Mouse (Mus musculus): ENCODE measurements around the gene Mpp6. TPM values are rescaled to one million over a fixed set of nuclear protein-coding genes. Genes with fewer than 3 reads are reported as not detected.
A peak's percentile ranks its signal among the peaks of the same experiment; 100 is the strongest.

Gene Mpp6
- polyA plus RNA-seq, 1 experiment from 2014 or later: 61.2 TPM

DNA sequence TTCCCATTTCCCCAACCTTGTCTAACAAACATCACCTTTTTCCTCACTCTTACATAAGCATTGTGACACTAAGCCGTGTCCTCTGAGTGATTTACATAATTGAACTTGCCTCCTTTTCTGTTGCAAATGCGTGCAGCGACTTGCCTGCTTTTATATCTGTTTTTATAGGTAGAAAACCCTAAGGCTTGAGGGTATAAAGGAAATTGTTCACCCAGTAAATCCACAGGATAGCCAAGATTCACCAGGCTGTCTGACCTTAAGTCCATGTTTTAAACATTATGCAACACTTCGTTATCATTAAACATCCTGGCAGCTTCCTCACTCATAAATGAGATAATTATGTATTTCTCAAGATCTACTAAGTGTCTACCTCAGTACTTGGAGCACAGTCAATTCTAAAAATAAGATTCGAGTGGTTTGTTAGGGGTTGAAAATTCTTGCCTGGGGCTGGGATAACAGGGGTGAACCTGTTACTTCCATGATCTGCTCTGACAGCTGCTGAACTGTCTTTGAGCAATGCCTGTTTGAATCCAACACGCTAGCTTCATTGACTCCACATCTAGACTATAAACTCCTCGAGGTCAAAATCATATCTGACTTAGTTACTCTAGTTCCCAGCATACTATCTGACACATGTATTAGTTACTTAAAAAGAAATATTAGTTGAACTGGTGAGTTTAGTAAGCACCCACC lies 18.4 kb upstream of the Mpp6 start:
- no peak overlapping the region for H3K4me2 ChIP-seq (ENCODE audit: low read length)
- no peak overlapping the region for H3K27ac ChIP-seq (ENCODE audit: low read depth, low read length)
- H3K4me3 ChIP-seq (ENCODE audit: low read depth, low read length): no peak overlapping the region
- no peak overlapping the region for H3K9ac ChIP-seq (ENCODE audit: low read length)
- WGBS: 64% methylated on average over 7 of the region's 7 CpGs
- H3K36me3 ChIP-seq (ENCODE audit: control insufficient read depth, insufficient read depth, low read length): no peaks in the 10 kb centered on the region
- H3K27me3 ChIP-seq (replicated peaks; ENCODE audit: control insufficient read depth, insufficient read depth, low read length): no peaks in the 10 kb centered on the region
- H3K9me3 ChIP-seq (replicated peaks; ENCODE audit: control insufficient read depth, low read length): no peaks in the 10 kb centered on the region
- ATAC-seq (no peak), DNase-seq (ENCODE audit: low spot score) (no peak)
- no peaks in the 10 kb centered on the region for H3K4me1 ChIP-seq (ENCODE audit: control insufficient read depth, insufficient read depth, low read length)

DNA sequence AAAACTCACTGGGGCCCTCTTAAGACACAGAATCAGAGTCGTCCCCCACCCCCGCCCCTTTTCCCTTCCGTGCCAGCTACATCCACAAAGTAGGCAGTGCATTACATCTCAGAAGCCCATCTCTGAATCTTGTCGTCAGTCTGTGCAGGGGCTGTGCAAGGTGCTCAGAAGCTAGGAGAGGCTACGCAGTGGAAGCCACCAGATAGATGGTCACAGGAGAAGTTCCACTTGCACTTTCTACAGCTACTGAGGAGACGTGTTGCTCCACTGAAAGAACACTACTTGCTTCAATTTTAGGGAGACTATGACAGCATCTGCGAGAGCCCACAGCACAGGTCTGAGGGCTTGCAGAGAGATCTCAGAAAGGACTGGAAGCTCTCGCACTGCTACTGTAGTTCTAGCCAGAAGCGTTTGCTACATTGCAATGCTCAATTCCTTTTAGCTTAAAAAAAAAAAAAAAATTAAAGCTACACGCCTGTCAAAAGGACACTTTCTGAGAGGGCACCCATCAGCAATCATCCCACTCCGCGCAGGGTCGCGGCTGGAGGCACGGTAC lies 762 bp upstream of the Mpp6 start:
- Histone ChIP-seq H3K9me3 (replicated peaks; ENCODE audit: control insufficient read depth, low read length) (no peaks in the 10 kb centered on the region), H3K36me3 (ENCODE audit: control insufficient read depth, insufficient read depth, low read length) (no peaks in the 10 kb centered on the region), H3K4me1 (ENCODE audit: control insufficient read depth, insufficient read depth, low read length) (peaks cover 10% of the 10 kb centered on the region; the same call in 1 of the 2 replicates), H3K9ac (ENCODE audit: low read length) (peak overlapping the region; percentile 90), H3K27me3 (replicated peaks; ENCODE audit: control insufficient read depth, insufficient read depth, low read length) (no peaks in the 10 kb centered on the region), H3K27ac (ENCODE audit: low read depth, low read length) (peak overlapping the region; percentile 86; the same call in 1 of the 2 replicates), H3K4me2 (ENCODE audit: low read length) (peak overlapping the region; percentile 76), H3K4me3 (ENCODE audit: low read depth, low read length) (peak overlapping the region; percentile 86)
- peak; percentile 49 for DNase-seq (ENCODE audit: low spot score)
- ATAC-seq: peak; percentile 4; the same call in 1 of the 2 replicates
- 3% methylated on average over 15 of the region's 15 CpGs for WGBS

DNA sequence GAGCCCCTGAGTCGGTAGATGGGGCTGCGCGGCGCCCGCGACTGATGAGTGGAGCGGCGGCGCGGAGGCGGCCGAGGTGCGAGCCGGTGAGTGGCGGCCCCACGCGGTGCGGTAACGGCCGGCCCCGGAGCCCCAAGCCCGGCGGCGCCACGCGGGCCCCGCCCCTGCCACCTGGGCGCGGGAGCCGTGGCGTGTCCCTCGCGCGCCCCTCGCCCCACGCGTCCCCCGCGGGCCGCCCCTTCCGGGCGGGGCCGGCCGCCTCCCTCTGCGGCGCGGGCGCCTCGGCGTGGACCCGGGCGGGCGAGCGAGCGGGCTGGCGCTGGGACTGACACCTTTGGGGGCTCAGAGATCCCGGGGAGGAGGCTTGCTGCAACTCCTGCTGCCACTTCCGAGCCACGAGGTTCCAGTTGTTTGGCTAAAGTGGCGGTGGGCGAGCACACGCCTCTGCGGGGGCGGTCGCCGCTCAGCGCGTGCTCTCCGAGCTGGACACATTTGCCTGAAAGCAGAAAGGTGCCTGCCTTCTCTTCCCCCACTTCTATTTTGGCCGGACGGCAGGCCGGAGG lies 419 bp downstream of the Mpp6 start:
- peak; percentile 58 for DNase-seq (ENCODE audit: low spot score)
- Histone ChIP-seq H3K4me2 (ENCODE audit: low read length) (peak overlapping the region; percentile 76), H3K36me3 (ENCODE audit: control insufficient read depth, insufficient read depth, low read length) (no peaks in the 10 kb centered on the region), H3K9ac (ENCODE audit: low read length) (peak overlapping the region; percentile 90), H3K4me3 (ENCODE audit: low read depth, low read length) (peak overlapping the region; percentile 86), H3K4me1 (ENCODE audit: control insufficient read depth, insufficient read depth, low read length) (peaks cover 10% of the 10 kb centered on the region; the same call in 1 of the 2 replicates), H3K9me3 (replicated peaks; ENCODE audit: control insufficient read depth, low read length) (no peaks in the 10 kb centered on the region), H3K27ac (ENCODE audit: low read depth, low read length) (peak overlapping the region; percentile 86), H3K27me3 (replicated peaks; ENCODE audit: control insufficient read depth, insufficient read depth, low read length) (no peaks in the 10 kb centered on the region)
- ATAC-seq: peak; percentile 76
- WGBS: 0% methylated on average over 49 of the region's 72 CpGs

DNA sequence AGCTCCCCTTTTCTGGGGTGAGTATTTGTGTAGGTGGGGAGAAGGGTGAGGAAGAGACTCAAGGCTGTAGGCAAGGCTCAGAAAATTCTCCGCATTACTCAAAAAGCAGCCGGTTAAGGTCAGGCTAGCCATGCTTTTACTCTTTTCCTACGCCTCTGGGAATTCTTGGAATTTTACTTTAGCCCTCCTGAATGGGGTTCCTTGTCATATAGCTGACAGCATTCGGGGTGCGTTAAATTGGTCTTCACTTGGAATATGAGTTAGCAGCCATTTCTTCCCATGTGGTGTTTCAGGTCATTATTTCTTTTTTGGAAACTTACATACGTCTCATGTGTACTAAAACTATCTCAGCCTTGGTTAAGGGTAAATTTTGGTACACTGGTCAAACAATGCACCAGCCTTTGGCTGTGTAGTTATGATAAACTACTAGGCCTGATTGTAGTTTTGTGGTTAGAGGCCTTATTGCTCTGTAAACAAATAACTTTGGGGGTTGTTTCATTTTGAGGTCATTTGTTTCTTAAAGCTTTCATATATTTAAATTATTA lies 1.1 kb downstream of the Mpp6 start:
- Histone ChIP-seq H3K9ac (ENCODE audit: low read length) (peak overlapping the region; percentile 90), H3K27me3 (replicated peaks; ENCODE audit: control insufficient read depth, insufficient read depth, low read length) (no peaks in the 10 kb centered on the region), H3K36me3 (ENCODE audit: control insufficient read depth, insufficient read depth, low read length) (no peaks in the 10 kb centered on the region), H3K9me3 (replicated peaks; ENCODE audit: control insufficient read depth, low read length) (no peaks in the 10 kb centered on the region), H3K4me3 (ENCODE audit: low read depth, low read length) (peak overlapping the region; percentile 86), H3K27ac (ENCODE audit: low read depth, low read length) (no peak overlapping the region), H3K4me1 (ENCODE audit: control insufficient read depth, insufficient read depth, low read length) (peaks cover 10% of the 10 kb centered on the region; the same call in 1 of the 2 replicates), H3K4me2 (ENCODE audit: low read length) (peak overlapping the region; percentile 76)
- WGBS: 5% methylated on average over 6 of the region's 6 CpGs
- peak; percentile 15 for DNase-seq (ENCODE audit: low spot score)
- ATAC-seq: no peak

DNA sequence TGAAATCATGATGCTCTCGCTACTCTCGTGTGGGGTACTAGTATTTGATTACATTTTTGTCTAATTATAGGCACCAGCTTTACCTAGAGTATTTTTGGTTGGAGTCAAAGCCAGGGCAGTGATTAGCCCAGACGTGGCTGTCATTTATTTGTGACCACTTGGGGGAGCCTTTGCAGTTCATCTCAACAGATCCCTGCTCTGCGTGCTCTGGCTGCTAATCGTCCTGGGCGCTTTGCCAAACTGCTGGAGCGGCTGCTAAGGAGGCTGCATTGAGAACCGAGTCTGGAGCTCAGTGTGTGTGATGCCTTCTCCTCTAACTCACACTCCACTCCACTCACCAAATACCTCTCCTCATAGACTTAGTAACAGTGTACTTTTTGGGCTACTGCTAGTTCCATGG lies 2.7 kb downstream of the Mpp6 start:
- Histone ChIP-seq H3K4me1 (ENCODE audit: control insufficient read depth, insufficient read depth, low read length) (peaks cover 10% of the 10 kb centered on the region; the same call in 1 of the 2 replicates), H3K4me2 (ENCODE audit: low read length) (peak overlapping the region; percentile 28), H3K36me3 (ENCODE audit: control insufficient read depth, insufficient read depth, low read length) (no peaks in the 10 kb centered on the region), H3K4me3 (ENCODE audit: low read depth, low read length) (0 out of 2 replicates have a peak overlapping the region, but pooled peaks have one; percentile 5), H3K27me3 (replicated peaks; ENCODE audit: control insufficient read depth, insufficient read depth, low read length) (no peaks in the 10 kb centered on the region), H3K9me3 (replicated peaks; ENCODE audit: control insufficient read depth, low read length) (no peaks in the 10 kb centered on the region), H3K9ac (ENCODE audit: low read length) (no peak overlapping the region), H3K27ac (ENCODE audit: low read depth, low read length) (no peak overlapping the region)
- ATAC-seq (peak; percentile 74), DNase-seq (ENCODE audit: low spot score) (peak; percentile 99)
- WGBS: under 1% methylated on average over 8 of the region's 8 CpGs

DNA sequence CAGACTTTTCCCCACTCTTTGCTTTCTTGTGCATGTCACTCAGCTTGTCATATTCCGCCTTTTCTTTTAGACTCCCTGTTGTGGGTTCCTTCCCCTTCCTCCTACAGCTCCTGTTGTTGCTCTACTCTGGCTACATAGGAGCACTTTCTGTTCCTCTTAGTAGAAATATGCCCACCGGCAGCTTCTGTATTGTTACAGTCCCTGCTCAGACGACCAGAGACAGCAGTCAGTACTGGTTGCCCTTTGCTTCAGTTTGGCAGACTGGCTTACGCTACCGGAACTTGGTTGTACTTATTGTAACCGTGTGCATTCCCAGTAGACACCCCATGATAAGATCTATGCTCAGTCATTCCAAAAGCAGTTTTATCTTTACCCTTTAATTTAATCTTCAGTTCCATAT lies 4.2 kb downstream of the Mpp6 start:
- Histone ChIP-seq H3K27ac (ENCODE audit: low read depth, low read length) (no peak overlapping the region), H3K4me3 (ENCODE audit: low read depth, low read length) (no peak overlapping the region)
- no peak for ATAC-seq

DNA sequence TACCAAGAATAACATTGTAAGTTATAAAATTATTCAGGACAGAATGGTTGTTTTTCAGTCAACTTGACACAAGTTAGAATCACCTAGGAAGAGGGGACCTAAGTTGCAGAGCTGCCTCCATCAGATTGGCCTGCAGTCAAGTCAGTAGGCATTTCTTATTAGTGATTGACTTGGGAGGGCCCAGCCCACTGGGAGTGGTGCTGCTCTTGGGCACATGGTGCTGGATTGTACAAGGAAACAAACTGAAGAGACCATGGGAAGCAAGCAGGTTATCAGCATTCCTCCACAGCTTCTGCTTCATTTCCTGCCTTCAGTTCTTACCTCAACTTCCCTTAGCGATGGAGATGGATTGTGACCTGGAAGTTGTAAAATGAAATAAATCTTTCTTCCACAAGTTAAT lies 10.9 kb downstream of the Mpp6 start:
- 0 out of 2 replicates have a peak, but pooled peaks cover 5% of the 10 kb centered on the region for H3K36me3 ChIP-seq (ENCODE audit: control insufficient read depth, insufficient read depth, low read length)
- H3K4me1 ChIP-seq (ENCODE audit: control insufficient read depth, insufficient read depth, low read length): no peaks in the 10 kb centered on the region
- H3K9me3 ChIP-seq (replicated peaks; ENCODE audit: control insufficient read depth, low read length): peaks cover 3% of the 10 kb centered on the region; the same call in 1 of the 2 replicates
- H3K27me3 ChIP-seq (replicated peaks; ENCODE audit: control insufficient read depth, insufficient read depth, low read length): no peaks in the 10 kb centered on the region
- no peak overlapping the region for H3K27ac ChIP-seq (ENCODE audit: low read depth, low read length)
- H3K4me3 ChIP-seq (ENCODE audit: low read depth, low read length): no peak overlapping the region
- ATAC-seq: no peak
- no peak for DNase-seq (ENCODE audit: low spot score)
- no peak overlapping the region for H3K4me2 ChIP-seq (ENCODE audit: low read length)
- H3K9ac ChIP-seq (ENCODE audit: low read length): no peak overlapping the region
- 100% methylated on average over 1 of the region's 1 CpGs for WGBS

More for the DNA sequence above, 4.2 kb downstream of the Mpp6 start:
- no peaks in the 10 kb centered on the region for H3K27me3 ChIP-seq (replicated peaks; ENCODE audit: control insufficient read depth, insufficient read depth, low read length)
- no peak overlapping the region for H3K9ac ChIP-seq (ENCODE audit: low read length)
- WGBS: 82% methylated on average over 6 of the region's 6 CpGs
- H3K4me1 ChIP-seq (ENCODE audit: control insufficient read depth, insufficient read depth, low read length): peaks cover 8% of the 10 kb centered on the region; the same call in 1 of the 2 replicates
- H3K36me3 ChIP-seq (ENCODE audit: control insufficient read depth, insufficient read depth, low read length): no peaks in the 10 kb centered on the region
- H3K4me2 ChIP-seq (ENCODE audit: low read length): no peak overlapping the region
- DNase-seq (ENCODE audit: low spot score): no peak
- H3K9me3 ChIP-seq (replicated peaks; ENCODE audit: control insufficient read depth, low read length): no peaks in the 10 kb centered on the region

DNA sequence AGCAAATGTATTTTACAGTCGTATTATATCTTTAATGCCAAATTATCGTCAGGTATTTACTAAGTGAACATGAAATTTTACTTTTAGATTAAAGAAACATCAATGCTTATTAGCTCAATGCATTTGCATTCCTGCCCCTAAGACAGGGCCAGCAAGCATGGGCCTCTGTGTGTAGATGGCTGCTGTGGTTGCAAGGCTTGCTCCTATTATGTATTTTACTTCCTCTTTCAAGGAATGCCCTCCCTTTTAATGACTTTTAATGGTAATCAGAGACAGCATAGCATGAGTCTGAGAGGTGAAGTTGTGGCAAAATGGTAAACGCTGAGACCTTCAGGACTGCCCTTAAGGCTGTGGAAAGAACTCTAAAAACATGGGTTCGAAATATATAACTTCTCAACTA lies 12.8 kb downstream of the Mpp6 start:
- 96% methylated on average over 4 of the region's 4 CpGs for WGBS
- no peak overlapping the region for H3K27ac ChIP-seq (ENCODE audit: low read depth, low read length)
- H3K27me3 ChIP-seq (replicated peaks; ENCODE audit: control insufficient read depth, insufficient read depth, low read length): no peaks in the 10 kb centered on the region
- peaks cover 3% of the 10 kb centered on the region; the same call in 1 of the 2 replicates for H3K9me3 ChIP-seq (replicated peaks; ENCODE audit: control insufficient read depth, low read length)
- H3K4me3 ChIP-seq (ENCODE audit: low read depth, low read length): no peak overlapping the region
- ATAC-seq (no peak), DNase-seq (ENCODE audit: low spot score) (no peak)
- H3K4me1 ChIP-seq (ENCODE audit: control insufficient read depth, insufficient read depth, low read length): no peaks in the 10 kb centered on the region
- no peak overlapping the region for H3K9ac ChIP-seq (ENCODE audit: low read length)
- 0 out of 2 replicates have a peak, but pooled peaks cover 5% of the 10 kb centered on the region for H3K36me3 ChIP-seq (ENCODE audit: control insufficient read depth, insufficient read depth, low read length)
- no peak overlapping the region for H3K4me2 ChIP-seq (ENCODE audit: low read length)
